Mouse (Mus musculus): ENCODE measurements around the gene Ikzf3. TPM values are rescaled to one million over a fixed set of nuclear protein-coding genes. Genes with fewer than 3 reads are reported as not detected.

Ikzf3 gene
- polyA plus RNA-seq, 1 experiment from 2014 or later = not detected

- ATAC-seq (ENCODE audit: insufficient read depth, low FRiP score, low TSS enrichment) = no peak
- DNase-seq (ENCODE audit: low spot score) = no peak
- Histone ChIP-seq H3K4me1 (ENCODE audit: control insufficient read depth, insufficient read depth, low read length) (0 out of 2 replicates have a peak, but pooled peaks cover 2% of the 10 kb centered on the region), H3K4me3 (ENCODE audit: low read depth, low read length) (no peak overlapping the region), H3K27ac (ENCODE audit: low read depth, low read length) (no peak overlapping the region), H3K4me2 (ENCODE audit: low read depth) (no peak overlapping the region), H3K9me3 (ENCODE audit: control insufficient read depth, low read length) (no peaks in the 10 kb centered on the region), H3K27me3 (ENCODE audit: control insufficient read depth, insufficient read depth, low read length) (peaks cover 4% of the 10 kb centered on the region), H3K9ac (ENCODE audit: low read length) (no peak overlapping the region), H3K36me3 (ENCODE audit: control insufficient read depth, insufficient read depth, low read length) (no peaks in the 10 kb centered on the region)
- 97% methylated on average over 1 of the region's 1 CpGs for WGBS
These were observed 102.1 kb downstream of the Ikzf3 start for GRCm38 (mm10) chr11:98443688-98444087.

GRCm38 (mm10) chr11:98438331-98439158, 107.3 kb downstream of the Ikzf3 start, which contains the start of gene Mien1:
Gene Mien1, minus strand, starts transcription at chr11:98438991.
- no peaks in the 10 kb centered on the region; the same call in 1 of the 2 replicates for H3K36me3 ChIP-seq (ENCODE audit: control insufficient read depth, insufficient read depth, low read length)
- peak; percentile 89 for ATAC-seq (ENCODE audit: insufficient read depth, low FRiP score, low TSS enrichment)
- no peaks in the 10 kb centered on the region for H3K27me3 ChIP-seq (ENCODE audit: control insufficient read depth, insufficient read depth, low read length)
- peak within 1 kb of the TSS; percentile 74 for H3K9ac ChIP-seq (ENCODE audit: low read length)
- peak; percentile 95 for DNase-seq (ENCODE audit: low spot score)
- 3% methylated on average over 43 of the region's 43 CpGs for WGBS
- no peaks in the 10 kb centered on the region for H3K4me1 ChIP-seq (ENCODE audit: control insufficient read depth, insufficient read depth, low read length)
- peak within 1 kb of the TSS; percentile 77 for H3K4me3 ChIP-seq (ENCODE audit: low read depth, low read length)
- H3K27ac ChIP-seq (ENCODE audit: low read depth, low read length) = no peak within 1 kb of the TSS
- no peaks in the 10 kb centered on the region for H3K9me3 ChIP-seq (ENCODE audit: control insufficient read depth, low read length)
- H3K4me2 ChIP-seq (ENCODE audit: low read depth) = peak within 1 kb of the TSS; percentile 87

- no peak overlapping the region for H3K9ac ChIP-seq (ENCODE audit: low read length)
- DNase-seq (ENCODE audit: low spot score) (no peak), ATAC-seq (ENCODE audit: insufficient read depth, low FRiP score, low TSS enrichment) (no peak)
- H3K4me2 ChIP-seq (ENCODE audit: low read depth) = no peak overlapping the region
- H3K27ac ChIP-seq (ENCODE audit: low read depth, low read length) = no peak overlapping the region
- H3K27me3 ChIP-seq (ENCODE audit: control insufficient read depth, insufficient read depth, low read length) = no peaks in the 10 kb centered on the region
- no peaks in the 10 kb centered on the region for H3K4me1 ChIP-seq (ENCODE audit: control insufficient read depth, insufficient read depth, low read length)
- no peak overlapping the region for H3K4me3 ChIP-seq (ENCODE audit: low read depth, low read length)
- no peaks in the 10 kb centered on the region for H3K9me3 ChIP-seq (ENCODE audit: control insufficient read depth, low read length)
- no peaks in the 10 kb centered on the region; the same call in 1 of the 2 replicates for H3K36me3 ChIP-seq (ENCODE audit: control insufficient read depth, insufficient read depth, low read length)
- WGBS = 85% methylated on average over 6 of the region's 6 CpGs
These were observed 108.4 kb downstream of the Ikzf3 start for GRCm38 (mm10) chr11:98437441-98437840.

- WGBS = 90% methylated on average over 9 of the region's 9 CpGs
- no peaks in the 10 kb centered on the region; the same call in 1 of the 2 replicates for H3K36me3 ChIP-seq (ENCODE audit: control insufficient read depth, insufficient read depth, low read length)
These were observed 110.1 kb downstream of the Ikzf3 start for GRCm38 (mm10) chr11:98435723-98436122.

GRCm38 (mm10) chr11:98431743-98432502, 113.9 kb downstream of the Ikzf3 start:
- 82% methylated on average over 9 of the region's 9 CpGs for WGBS

More at GRCm38 (mm10) chr11:98435723-98436122, 110.1 kb downstream of the Ikzf3 start:
- ATAC-seq (ENCODE audit: insufficient read depth, low FRiP score, low TSS enrichment) (no peak), DNase-seq (ENCODE audit: low spot score) (no peak)
- no peak overlapping the region for H3K27ac ChIP-seq (ENCODE audit: low read depth, low read length)
- no peak overlapping the region for H3K4me3 ChIP-seq (ENCODE audit: low read depth, low read length)
- no peaks in the 10 kb centered on the region for H3K4me1 ChIP-seq (ENCODE audit: control insufficient read depth, insufficient read depth, low read length)
- H3K4me2 ChIP-seq (ENCODE audit: low read depth) = no peak overlapping the region
- H3K9me3 ChIP-seq (ENCODE audit: control insufficient read depth, low read length) = no peaks in the 10 kb centered on the region
- H3K27me3 ChIP-seq (ENCODE audit: control insufficient read depth, insufficient read depth, low read length) = no peaks in the 10 kb centered on the region
- no peak overlapping the region for H3K9ac ChIP-seq (ENCODE audit: low read length)

GRCm38 (mm10) chr11:98428436-98428835, 117.4 kb downstream of the Ikzf3 start:
- H3K27me3 ChIP-seq (ENCODE audit: control insufficient read depth, insufficient read depth, low read length) = no peaks in the 10 kb centered on the region
- no peak overlapping the region for H3K4me2 ChIP-seq (ENCODE audit: low read depth)
- H3K9ac ChIP-seq (ENCODE audit: low read length) = no peak overlapping the region
- WGBS = 90% methylated on average over 5 of the region's 5 CpGs
- H3K4me1 ChIP-seq (ENCODE audit: control insufficient read depth, insufficient read depth, low read length) = no peaks in the 10 kb centered on the region
- H3K27ac ChIP-seq (ENCODE audit: low read depth, low read length) = no peak overlapping the region
- H3K36me3 ChIP-seq (ENCODE audit: control insufficient read depth, insufficient read depth, low read length) = peaks cover 2% of the 10 kb centered on the region; the same call in 1 of the 2 replicates
- H3K4me3 ChIP-seq (ENCODE audit: low read depth, low read length) = no peak overlapping the region
- no peak for DNase-seq (ENCODE audit: low spot score)
- no peaks in the 10 kb centered on the region for H3K9me3 ChIP-seq (ENCODE audit: control insufficient read depth, low read length)
- no peak for ATAC-seq (ENCODE audit: insufficient read depth, low FRiP score, low TSS enrichment)

More at GRCm38 (mm10) chr11:98431743-98432502, 113.9 kb downstream of the Ikzf3 start:
- H3K4me1 ChIP-seq (ENCODE audit: control insufficient read depth, insufficient read depth, low read length) = no peaks in the 10 kb centered on the region
- DNase-seq (ENCODE audit: low spot score) (no peak), ATAC-seq (ENCODE audit: insufficient read depth, low FRiP score, low TSS enrichment) (no peak)
- no peak overlapping the region for H3K4me3 ChIP-seq (ENCODE audit: low read depth, low read length)
- H3K4me2 ChIP-seq (ENCODE audit: low read depth) = no peak overlapping the region
- no peaks in the 10 kb centered on the region for H3K9me3 ChIP-seq (ENCODE audit: control insufficient read depth, low read length)
- H3K27ac ChIP-seq (ENCODE audit: low read depth, low read length) = no peak overlapping the region
- H3K27me3 ChIP-seq (ENCODE audit: control insufficient read depth, insufficient read depth, low read length) = no peaks in the 10 kb centered on the region
- H3K9ac ChIP-seq (ENCODE audit: low read length) = no peak overlapping the region
- peaks cover 1% of the 10 kb centered on the region; the same call in 1 of the 2 replicates for H3K36me3 ChIP-seq (ENCODE audit: control insufficient read depth, insufficient read depth, low read length)

GRCm38 (mm10) chr11:98426592-98426991, 119.2 kb downstream of the Ikzf3 start:
- H3K4me2 ChIP-seq (ENCODE audit: low read depth) = no peak overlapping the region
- no peak overlapping the region for H3K4me3 ChIP-seq (ENCODE audit: low read depth, low read length)
- no peak for ATAC-seq (ENCODE audit: insufficient read depth, low FRiP score, low TSS enrichment)

GRCm38 (mm10) chr11:98418939-98419547, 126.8 kb downstream of the Ikzf3 start:
- 83% methylated on average over 10 of the region's 10 CpGs for WGBS
- Histone ChIP-seq H3K4me1 (ENCODE audit: control insufficient read depth, insufficient read depth, low read length) (peaks cover 5% of the 10 kb centered on the region; the same call in 1 of the 2 replicates), H3K27ac (ENCODE audit: low read depth, low read length) (no peak overlapping the region), H3K4me2 (ENCODE audit: low read depth) (no peak overlapping the region), H3K9me3 (ENCODE audit: control insufficient read depth, low read length) (no peaks in the 10 kb centered on the region), H3K27me3 (ENCODE audit: control insufficient read depth, insufficient read depth, low read length) (no peaks in the 10 kb centered on the region), H3K4me3 (ENCODE audit: low read depth, low read length) (no peak overlapping the region), H3K36me3 (ENCODE audit: control insufficient read depth, insufficient read depth, low read length) (no peaks in the 10 kb centered on the region), H3K9ac (ENCODE audit: low read length) (no peak overlapping the region)
- ATAC-seq (ENCODE audit: insufficient read depth, low FRiP score, low TSS enrichment) = no peak
- DNase-seq (ENCODE audit: low spot score) = no peak

More at GRCm38 (mm10) chr11:98426592-98426991, 119.2 kb downstream of the Ikzf3 start:
- Histone ChIP-seq H3K4me1 (ENCODE audit: control insufficient read depth, insufficient read depth, low read length) (no peaks in the 10 kb centered on the region), H3K9ac (ENCODE audit: low read length) (no peak overlapping the region), H3K27me3 (ENCODE audit: control insufficient read depth, insufficient read depth, low read length) (no peaks in the 10 kb centered on the region), H3K36me3 (ENCODE audit: control insufficient read depth, insufficient read depth, low read length) (peaks cover 2% of the 10 kb centered on the region; the same call in 1 of the 2 replicates), H3K27ac (ENCODE audit: low read depth, low read length) (no peak overlapping the region), H3K9me3 (ENCODE audit: control insufficient read depth, low read length) (no peaks in the 10 kb centered on the region)
- DNase-seq (ENCODE audit: low spot score) = no peak
- 96% methylated on average over 7 of the region's 7 CpGs for WGBS
